Mouse (Mus musculus): ENCODE results near the gene Chst10.

GRCm38 (mm10) chr1:38886602-38887001, 11.4 kb downstream of the Chst10 start:
- TF ChIP-seq CTCF (IDR thresholded peaks at IDR 0.05; ENCODE audit: borderline replicate concordance, insufficient read depth, low read depth, low read length): no peak
- TF ChIP-seq POLR2A (IDR thresholded peaks at IDR 0.05; ENCODE audit: borderline replicate concordance, insufficient read depth, low read length): no peak
